Mouse (Mus musculus) liver (tissue): Measurements from ENCODE around the gene Tnfaip2.

Experiments used
- DNase-seq: peaks from one replicate; pipeline ENCODE4 v3.0.0-alpha.2; 2020; ENCODE audit warnings: mixed read lengths

The Tnfaip2 gene

GRCm38 (mm10) chr12:111446745-111447144 lies 4.5 kb downstream of the Tnfaip2 start:
- DNase-seq = no peak

- no peak for DNase-seq
Measured at GRCm38 (mm10) chr12:111447350-111447749, 5.1 kb downstream of the Tnfaip2 start.

GRCm38 (mm10) chr12:111447898-111448760 lies 5.9 kb downstream of the Tnfaip2 start:
- DNase-seq = no peak

GRCm38 (mm10) chr12:111448931-111449705 lies 6.8 kb downstream of the Tnfaip2 start:
- no peak for DNase-seq

GRCm38 (mm10) chr12:111450359-111450758 lies 8.1 kb downstream of the Tnfaip2 start:
- DNase-seq = no peak

- DNase-seq = no peak
Measured at GRCm38 (mm10) chr12:111451561-111451960, 9.3 kb downstream of the Tnfaip2 start.

- DNase-seq = no peak
Measured at GRCm38 (mm10) chr12:111454021-111454420, 11.8 kb downstream of the Tnfaip2 start.

- no peak for DNase-seq
Measured at GRCm38 (mm10) chr12:111454543-111455280, 12.4 kb downstream of the Tnfaip2 start.

- no peak for DNase-seq
Measured at GRCm38 (mm10) chr12:111455311-111455846, 13.1 kb downstream of the Tnfaip2 start.

- DNase-seq = no peak
Measured at GRCm38 (mm10) chr12:111455860-111456259, 13.6 kb downstream of the Tnfaip2 start.

- no peak for DNase-seq
Measured at GRCm38 (mm10) chr12:111457742-111458141, 15.5 kb downstream of the Tnfaip2 start.

GRCm38 (mm10) chr12:111463570-111463969 lies 21.3 kb downstream of the Tnfaip2 start:
- no peak for DNase-seq

GRCm38 (mm10) chr12:111466369-111466768 lies 24.1 kb downstream of the Tnfaip2 start:
- DNase-seq = no peak

- DNase-seq = no peak
Measured at GRCm38 (mm10) chr12:111468206-111468605, 25.9 kb downstream of the Tnfaip2 start.

- peak; percentile 83 for DNase-seq
Measured at GRCm38 (mm10) chr12:111469507-111469906, 27.2 kb downstream of the Tnfaip2 start.

- DNase-seq = no peak
Measured at GRCm38 (mm10) chr12:111471119-111471518, 28.9 kb downstream of the Tnfaip2 start.

GRCm38 (mm10) chr12:111471721-111472120 lies 29.5 kb downstream of the Tnfaip2 start:
- DNase-seq = no peak

- DNase-seq = no peak
Measured at GRCm38 (mm10) chr12:111472886-111473285, 30.6 kb downstream of the Tnfaip2 start.

- DNase-seq = no peak
Measured at GRCm38 (mm10) chr12:111474384-111474783, 32.1 kb downstream of the Tnfaip2 start.

GRCm38 (mm10) chr12:111474893-111475643 lies 32.8 kb downstream of the Tnfaip2 start:
- DNase-seq = no peak

GRCm38 (mm10) chr12:111478924-111479323 lies 36.7 kb downstream of the Tnfaip2 start:
- no peak for DNase-seq

- DNase-seq = peak; percentile 60
Measured at GRCm38 (mm10) chr12:111479917-111480316, 37.6 kb downstream of the Tnfaip2 start.
